Mouse (Mus musculus): ENCODE measurements at regions not wholly inside any gene's neighbourhood (a gene's known extent, or its start where the extent isn't known, plus 50 kb on each side); places are given as distances from the start of the nearest gene placed in this dataset.

DNA sequence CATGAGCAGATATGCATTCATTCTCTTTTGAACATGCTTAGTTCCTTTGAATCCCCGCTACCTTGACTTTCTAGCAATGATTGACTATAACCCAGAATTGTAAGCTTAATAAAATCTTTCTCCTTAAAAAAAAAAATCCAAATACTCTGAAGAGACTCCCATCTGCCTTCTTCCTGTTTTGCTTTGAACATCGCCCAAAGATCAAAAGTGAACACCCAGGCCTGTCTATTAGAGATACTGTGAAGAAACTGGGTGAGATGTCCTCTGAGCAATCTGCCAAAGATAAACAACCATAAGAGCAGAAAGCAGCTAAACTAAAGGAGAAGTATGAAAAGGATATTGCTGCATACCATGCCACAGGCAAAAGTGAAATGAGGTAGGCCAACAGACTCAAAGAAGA is 527.1 kb upstream of the Alcam start:
- WGBS = 92% methylated on average over 2 of the region's 2 CpGs
- Histone ChIP-seq H3K27ac (replicated peaks) (no peak overlapping the region), H3K4me2 (no peak overlapping the region), H3K4me1 (replicated peaks) (no peaks in the 10 kb centered on the region), H3K36me3 (no peaks in the 10 kb centered on the region), H3K9me3 (no peaks in the 10 kb centered on the region), H3K27me3 (no peaks in the 10 kb centered on the region), H3K9ac (no peak overlapping the region), H3K4me3 (no peak overlapping the region)
- no peak for ATAC-seq (ENCODE audit: low read depth)

DNA sequence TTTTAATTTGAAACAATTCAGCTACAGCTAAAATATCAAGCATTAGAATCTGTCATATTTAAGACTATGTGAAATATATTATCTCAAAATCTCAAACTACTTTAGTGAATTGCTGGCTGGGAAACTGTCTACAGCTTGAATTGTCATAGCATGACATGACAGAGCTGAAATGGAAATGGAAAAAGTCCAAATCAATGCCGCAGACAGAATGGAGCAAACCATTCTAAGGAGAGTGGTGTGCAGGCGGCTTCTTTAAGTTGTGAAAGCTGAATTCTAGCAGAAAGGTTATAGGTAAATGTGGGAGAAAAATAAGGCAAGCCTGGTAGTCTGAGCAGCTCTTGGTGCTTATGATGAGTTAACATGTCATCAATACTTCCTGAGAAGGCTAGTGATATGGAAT is 518.9 kb upstream of the Alcam start:
- no peaks in the 10 kb centered on the region for H3K4me1 ChIP-seq (replicated peaks)
- WGBS = 95% methylated on average over 2 of the region's 2 CpGs

DNA sequence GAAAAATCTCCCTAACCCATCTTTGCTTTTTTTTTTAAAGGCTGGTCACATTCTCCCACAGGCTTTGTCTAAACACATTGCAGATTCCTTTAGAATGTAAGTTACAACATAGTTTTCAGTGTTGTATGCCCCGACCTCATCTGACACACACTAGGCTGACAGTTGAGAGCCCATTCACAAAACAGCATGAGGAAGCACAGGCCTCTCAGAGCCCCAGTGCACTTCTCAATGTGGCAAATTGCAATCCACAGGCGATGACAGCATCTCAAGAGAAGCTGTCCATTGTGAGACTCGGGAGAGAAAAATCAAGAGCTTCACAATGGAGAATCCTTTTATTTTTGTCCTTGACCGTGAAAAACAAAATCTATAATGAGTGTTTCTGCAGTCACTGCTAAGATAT is 493.8 kb upstream of the Alcam start:
- H3K9me3 ChIP-seq = no peaks in the 10 kb centered on the region
- no peak overlapping the region for H3K4me2 ChIP-seq
- no peaks in the 10 kb centered on the region for H3K27me3 ChIP-seq
- H3K36me3 ChIP-seq = no peaks in the 10 kb centered on the region
- no peaks in the 10 kb centered on the region for H3K4me1 ChIP-seq (replicated peaks)
- H3K4me3 ChIP-seq = no peak overlapping the region
- H3K27ac ChIP-seq (replicated peaks) = no peak overlapping the region
- WGBS = 75% methylated on average over 4 of the region's 4 CpGs
- H3K9ac ChIP-seq = no peak overlapping the region
- ATAC-seq (ENCODE audit: low read depth) = no peak

More for the DNA sequence above, 518.9 kb upstream of the Alcam start:
- Histone ChIP-seq H3K4me2 (no peak overlapping the region), H3K9ac (no peak overlapping the region), H3K27me3 (no peaks in the 10 kb centered on the region), H3K4me3 (no peak overlapping the region), H3K27ac (replicated peaks) (no peak overlapping the region), H3K36me3 (no peaks in the 10 kb centered on the region), H3K9me3 (no peaks in the 10 kb centered on the region)
- ATAC-seq (ENCODE audit: low read depth) = no peak

DNA sequence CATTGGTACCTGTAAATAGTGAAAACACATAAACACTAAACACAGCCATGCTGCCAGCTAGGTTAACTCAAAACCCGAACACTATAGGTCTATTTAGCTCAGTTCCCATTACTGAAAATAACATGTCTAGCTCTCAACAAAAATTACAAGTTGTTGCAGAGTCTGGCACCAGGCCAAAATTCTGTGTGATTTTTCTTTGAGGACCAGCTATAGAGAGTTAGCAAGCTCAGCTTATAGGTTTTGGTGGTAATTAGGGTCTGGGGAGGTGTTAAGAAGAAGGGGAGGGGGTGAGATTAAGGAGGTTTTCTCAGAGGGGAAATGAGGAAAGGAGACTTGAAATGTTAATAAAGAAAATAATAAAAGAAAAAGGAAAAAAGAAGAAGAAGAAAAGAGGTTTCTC is 480.9 kb upstream of the Alcam start:
- ATAC-seq (ENCODE audit: low read depth) = no peak
- Histone ChIP-seq H3K9ac (no peak overlapping the region), H3K27ac (replicated peaks) (no peak overlapping the region), H3K4me2 (no peak overlapping the region), H3K27me3 (no peaks in the 10 kb centered on the region), H3K36me3 (no peaks in the 10 kb centered on the region), H3K4me1 (replicated peaks) (no peaks in the 10 kb centered on the region), H3K9me3 (no peaks in the 10 kb centered on the region), H3K4me3 (no peak overlapping the region)
- 74% methylated on average over 1 of the region's 1 CpGs for WGBS

DNA sequence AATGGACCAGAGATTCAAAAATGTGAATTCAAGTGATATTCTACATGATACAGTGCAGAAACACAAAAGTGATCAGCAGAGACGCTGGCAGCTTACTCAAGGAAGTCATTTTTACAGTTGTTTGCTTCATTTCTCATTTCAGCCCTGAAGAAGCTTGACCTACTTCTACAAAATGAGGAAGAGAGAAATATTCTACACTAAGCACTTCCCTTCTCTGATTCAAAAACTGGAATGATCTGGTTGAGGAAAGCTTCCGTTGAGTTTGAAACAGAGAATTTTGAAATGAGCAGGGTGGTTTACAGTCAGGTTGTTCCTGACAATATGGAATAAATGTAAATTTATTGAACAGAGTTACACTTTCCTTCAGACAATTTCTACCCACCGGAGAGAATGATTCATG is 478.1 kb upstream of the Alcam start:
- H3K9ac ChIP-seq = no peak overlapping the region
- no peak overlapping the region for H3K4me2 ChIP-seq
- no peaks in the 10 kb centered on the region for H3K9me3 ChIP-seq
- 88% methylated on average over 3 of the region's 3 CpGs for WGBS
- no peaks in the 10 kb centered on the region for H3K4me1 ChIP-seq (replicated peaks)
- ATAC-seq (ENCODE audit: low read depth) = no peak
- H3K36me3 ChIP-seq = no peaks in the 10 kb centered on the region
- no peaks in the 10 kb centered on the region for H3K27me3 ChIP-seq
- no peak overlapping the region for H3K4me3 ChIP-seq
- H3K27ac ChIP-seq (replicated peaks) = no peak overlapping the region

DNA sequence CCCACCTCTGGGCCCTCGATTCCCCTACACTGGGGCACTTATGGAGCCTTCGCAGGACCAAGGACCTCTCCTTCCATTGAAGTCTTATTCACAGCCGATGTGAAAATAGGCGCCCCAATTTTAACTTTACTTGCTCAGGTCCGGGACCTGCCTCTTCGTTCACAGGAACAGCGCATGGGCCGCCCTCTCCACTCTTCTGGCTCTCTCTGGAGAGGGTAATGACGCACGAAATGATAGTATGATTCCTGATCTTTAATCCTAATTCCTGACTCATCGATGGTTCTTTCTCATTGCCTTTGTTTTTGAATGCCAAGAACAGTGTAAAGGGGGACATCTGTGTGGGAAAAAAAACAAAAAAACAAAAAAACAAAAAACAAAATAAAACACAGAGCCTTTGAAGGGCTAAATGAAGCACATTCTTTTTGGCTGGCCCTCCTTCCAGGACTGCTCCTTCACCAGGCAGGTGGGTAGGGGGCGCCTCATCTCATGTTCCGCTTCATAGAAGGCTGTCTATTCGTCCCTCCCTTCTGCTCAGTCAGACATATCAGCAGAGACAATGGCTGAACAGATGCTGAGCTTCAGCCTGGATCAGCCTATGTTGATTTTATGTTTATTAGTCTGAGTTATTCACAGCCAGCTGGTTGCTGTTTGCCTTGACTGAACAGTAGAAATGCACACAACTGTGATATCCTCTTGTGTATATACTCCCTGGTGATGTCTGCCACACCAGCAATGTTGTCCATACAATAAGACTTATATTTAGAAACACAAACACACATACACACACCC is 438.8 kb upstream of the Alcam start:
- H3K27me3 ChIP-seq = no peaks in the 10 kb centered on the region
- H3K9me3 ChIP-seq = no peaks in the 10 kb centered on the region
- H3K4me2 ChIP-seq = no peak overlapping the region
- WGBS = 57% methylated on average over 14 of the region's 14 CpGs
- no peak overlapping the region for H3K4me3 ChIP-seq
- H3K4me1 ChIP-seq (replicated peaks) = no peaks in the 10 kb centered on the region
- no peak overlapping the region for H3K27ac ChIP-seq (replicated peaks)
- ATAC-seq (ENCODE audit: low read depth) = peak; percentile 91
- no peak overlapping the region for H3K9ac ChIP-seq
- H3K36me3 ChIP-seq = no peaks in the 10 kb centered on the region

DNA sequence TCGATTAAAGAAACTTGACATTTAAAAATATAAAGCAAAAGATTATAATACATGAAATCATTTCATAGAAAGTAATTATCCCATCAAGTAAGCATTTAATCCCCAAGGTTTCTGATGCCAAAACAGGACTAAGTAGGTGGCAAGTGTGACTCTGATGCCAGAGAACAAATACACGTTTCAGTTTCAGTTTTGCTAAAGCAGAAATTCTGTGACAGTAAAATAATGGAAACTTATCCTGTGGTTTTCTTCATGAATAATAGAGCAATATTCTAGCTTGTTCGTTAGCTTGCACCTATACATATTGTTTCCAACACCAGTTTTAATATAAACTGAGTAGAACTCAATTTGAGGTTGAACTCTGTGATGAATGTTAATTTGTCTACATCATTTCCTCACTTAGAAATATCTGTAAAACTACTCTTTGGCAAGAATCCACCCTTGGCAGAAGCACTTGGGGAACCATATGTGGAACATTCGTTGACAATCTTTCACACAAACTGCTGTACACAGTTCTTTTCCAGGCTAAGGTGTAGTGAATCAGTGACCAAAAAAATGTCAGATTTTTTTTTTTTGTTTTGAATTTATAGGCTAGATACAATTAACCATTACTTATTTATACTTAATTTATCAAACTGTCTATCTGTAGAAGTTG is 425.7 kb upstream of the Alcam start:
- Histone ChIP-seq H3K4me2 (no peak overlapping the region), H3K27ac (replicated peaks) (no peak overlapping the region), H3K27me3 (no peaks in the 10 kb centered on the region), H3K9ac (no peak overlapping the region), H3K4me1 (replicated peaks) (no peaks in the 10 kb centered on the region), H3K4me3 (no peak overlapping the region), H3K9me3 (no peaks in the 10 kb centered on the region), H3K36me3 (no peaks in the 10 kb centered on the region)
- no peak for ATAC-seq (ENCODE audit: low read depth)
- WGBS = 79% methylated on average over 4 of the region's 4 CpGs

DNA sequence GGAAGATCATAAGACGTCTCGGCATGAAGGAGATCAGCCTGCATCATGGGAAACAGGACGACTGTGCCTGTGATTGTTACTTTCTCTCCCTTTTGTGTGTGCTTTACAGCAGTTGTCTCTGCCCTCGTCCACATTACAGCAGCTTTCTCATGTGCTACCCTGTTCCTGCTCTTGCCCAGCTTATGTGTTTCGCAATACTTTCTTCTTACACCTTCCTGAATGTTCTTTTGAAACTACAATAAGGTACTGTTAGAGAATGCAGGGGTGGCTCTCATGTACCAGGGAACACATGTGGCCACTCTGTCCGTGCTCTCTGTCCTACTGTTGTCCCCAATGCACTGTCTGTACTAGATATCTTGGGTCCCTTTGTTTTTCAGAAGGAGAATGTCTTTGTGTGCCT is 414.0 kb upstream of the Alcam start:
- H3K27me3 ChIP-seq = no peaks in the 10 kb centered on the region
- no peak for ATAC-seq (ENCODE audit: low read depth)
- no peak overlapping the region for H3K27ac ChIP-seq (replicated peaks)
- no peak overlapping the region for H3K4me2 ChIP-seq
- H3K36me3 ChIP-seq = no peaks in the 10 kb centered on the region
- H3K4me3 ChIP-seq = no peak overlapping the region
- no peaks in the 10 kb centered on the region for H3K4me1 ChIP-seq (replicated peaks)
- H3K9ac ChIP-seq = no peak overlapping the region
- H3K9me3 ChIP-seq = no peaks in the 10 kb centered on the region
- 80% methylated on average over 6 of the region's 6 CpGs for WGBS

DNA sequence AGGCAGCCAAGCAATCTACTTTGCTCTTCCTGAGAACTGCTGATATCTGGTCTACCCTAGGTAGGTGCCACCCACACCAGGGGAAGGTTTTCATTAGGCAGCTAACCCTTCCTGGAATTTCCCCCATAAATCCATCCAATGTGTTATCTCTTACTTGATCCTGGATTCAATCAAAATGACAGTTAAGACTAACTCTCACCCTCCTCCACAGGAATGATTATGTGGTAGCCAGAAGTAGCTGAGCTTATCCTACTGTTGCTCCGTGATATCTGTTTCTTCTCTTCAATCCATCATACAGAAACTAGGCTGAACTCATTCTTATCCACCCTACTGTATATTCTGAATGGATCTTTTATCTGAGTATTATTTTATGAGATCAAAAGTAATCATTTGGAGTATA is 409.7 kb upstream of the Alcam start:
- ATAC-seq (ENCODE audit: low read depth) = no peak
- Histone ChIP-seq H3K36me3 (no peaks in the 10 kb centered on the region), H3K4me3 (no peak overlapping the region), H3K9ac (no peak overlapping the region), H3K27me3 (no peaks in the 10 kb centered on the region), H3K4me2 (no peak overlapping the region), H3K9me3 (no peaks in the 10 kb centered on the region), H3K4me1 (replicated peaks) (no peaks in the 10 kb centered on the region), H3K27ac (replicated peaks) (no peak overlapping the region)
- WGBS = 80% methylated on average over 1 of the region's 1 CpGs

DNA sequence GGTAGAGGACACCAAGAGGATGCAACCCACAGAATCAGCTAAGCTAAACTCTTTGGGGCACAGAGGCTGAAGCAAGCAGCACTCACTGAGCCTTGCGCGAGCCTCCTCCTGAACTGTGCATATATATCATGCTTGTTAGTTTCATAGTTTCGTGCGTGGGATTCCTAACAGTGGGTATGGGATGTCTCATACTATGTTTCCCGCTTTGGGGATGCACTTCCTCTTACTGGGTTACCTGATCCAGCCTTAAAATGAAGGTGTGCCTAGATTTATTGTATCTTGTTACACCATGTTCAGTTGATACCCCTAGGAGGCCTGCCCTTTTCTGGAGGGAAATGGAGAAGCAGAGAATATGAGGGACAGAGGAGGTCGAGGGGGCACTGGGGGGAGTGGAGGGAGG is 407.4 kb upstream of the Alcam start:
- no peak overlapping the region for H3K27ac ChIP-seq (replicated peaks)
- no peak for ATAC-seq (ENCODE audit: low read depth)
- no peak overlapping the region for H3K4me2 ChIP-seq
- H3K36me3 ChIP-seq = no peaks in the 10 kb centered on the region
- H3K27me3 ChIP-seq = no peaks in the 10 kb centered on the region
- no peaks in the 10 kb centered on the region for H3K9me3 ChIP-seq
- no peak overlapping the region for H3K4me3 ChIP-seq
- H3K4me1 ChIP-seq (replicated peaks) = no peaks in the 10 kb centered on the region
- 56% methylated on average over 6 of the region's 6 CpGs for WGBS
- no peak overlapping the region for H3K9ac ChIP-seq

DNA sequence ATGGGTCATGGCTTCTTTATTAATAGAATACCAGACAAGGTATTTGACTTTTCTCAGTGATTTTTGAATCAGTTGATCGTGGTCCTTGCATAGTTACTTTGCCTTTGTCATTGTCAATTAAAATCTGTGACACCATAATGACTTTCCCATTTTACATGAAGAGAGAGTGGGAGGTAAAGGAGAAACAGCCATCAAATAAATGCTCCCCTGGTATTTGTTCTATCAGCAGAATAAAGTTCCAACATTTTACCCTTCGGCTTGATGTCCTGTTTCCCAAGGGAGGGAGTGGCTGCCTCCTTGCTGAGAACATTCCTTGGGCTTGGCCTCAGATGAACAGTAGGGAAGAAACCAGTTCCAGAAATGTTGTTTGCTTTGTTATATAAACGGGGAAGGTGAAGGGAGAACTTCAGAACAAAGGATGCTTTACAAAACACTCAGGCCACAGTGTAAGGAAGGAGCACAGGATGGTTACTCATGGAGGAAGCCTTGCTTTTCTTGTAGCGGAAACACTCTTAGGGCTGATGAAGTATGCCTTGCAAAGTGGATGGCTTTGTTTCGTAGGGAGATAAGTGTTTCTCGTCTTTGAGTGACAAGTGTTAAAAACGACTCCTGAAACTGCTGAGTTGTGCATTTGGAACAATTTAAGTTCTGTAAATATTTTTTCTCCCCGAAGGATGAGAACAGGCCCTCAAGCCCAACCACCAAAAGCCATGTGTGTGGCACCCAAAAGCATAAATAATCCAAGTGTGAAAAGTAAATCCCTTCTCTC is 404.8 kb upstream of the Alcam start:
- H3K4me1 ChIP-seq (replicated peaks) = no peaks in the 10 kb centered on the region
- H3K9me3 ChIP-seq = no peaks in the 10 kb centered on the region
- no peaks in the 10 kb centered on the region for H3K27me3 ChIP-seq
- ATAC-seq (ENCODE audit: low read depth) = no peak
- H3K36me3 ChIP-seq = no peaks in the 10 kb centered on the region
- H3K9ac ChIP-seq = no peak overlapping the region
- no peak overlapping the region for H3K4me3 ChIP-seq
- H3K4me2 ChIP-seq = no peak overlapping the region
- no peak overlapping the region for H3K27ac ChIP-seq (replicated peaks)
- 59% methylated on average over 8 of the region's 8 CpGs for WGBS

DNA sequence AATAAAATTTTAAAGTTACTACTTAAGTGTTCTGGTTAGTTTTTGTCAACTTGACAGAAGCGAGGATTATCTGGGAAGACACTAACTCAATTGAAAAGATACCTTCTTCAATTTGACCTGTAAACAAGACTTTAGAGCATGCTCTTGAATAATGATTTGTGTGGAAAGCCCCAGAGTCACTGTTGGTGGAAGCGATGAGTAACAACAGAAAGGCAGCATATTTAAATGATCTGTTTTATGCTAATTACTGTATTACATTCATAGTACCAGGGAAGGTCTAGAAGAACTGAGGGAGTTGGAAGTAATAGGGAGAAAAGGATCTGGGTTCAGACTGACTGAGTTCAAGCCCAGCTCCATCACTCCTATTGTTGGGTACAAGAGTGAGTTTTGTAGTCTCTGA is 397.3 kb upstream of the Alcam start:
- WGBS = 95% methylated on average over 2 of the region's 2 CpGs
- no peaks in the 10 kb centered on the region for H3K4me1 ChIP-seq (replicated peaks)
- no peaks in the 10 kb centered on the region for H3K36me3 ChIP-seq
- no peak overlapping the region for H3K9ac ChIP-seq
- H3K4me2 ChIP-seq = no peak overlapping the region
- no peak overlapping the region for H3K4me3 ChIP-seq
- no peak overlapping the region for H3K27ac ChIP-seq (replicated peaks)
- H3K27me3 ChIP-seq = no peaks in the 10 kb centered on the region
- ATAC-seq (ENCODE audit: low read depth) = no peak
- no peaks in the 10 kb centered on the region for H3K9me3 ChIP-seq

All from neural tube, embryonic 13.5 days (tissue).